ENCODE assay signal across 10 mouse cellular contexts in genomic region chr2:144086183-144086847, GRCm38 (mm10). TPM values are rescaled to one million over a fixed set of nuclear protein-coding genes. Genes with fewer than 3 reads are reported as not detected.
DNase-seq lines count a peak whose midpoint lies in the region; ATAC-seq lines count a peak whose summit lies in the region.
"Had no signal": no experiment of that assay in that cellular context is flagged by ENCODE, and none has a peak within 500 bp of the region (broad histone marks: within the 10 kb centered on the region; RNA-seq: fewer than 3 reads in every experiment).

No protein-coding gene starts in this region.

- no peak overlapping the region for H3K9ac ChIP-seq in midbrain, embryonic 14.5 days (replicated peaks; ENCODE audit: low read length)

- H3K4me3 ChIP-seq in midbrain, embryonic 10.5 days = no peak overlapping the region
- no peak overlapping the region for H3K4me3 ChIP-seq in midbrain, embryonic 14.5 days (replicated peaks; ENCODE audit: low read depth, low read length)

- H3K36me3 ChIP-seq in midbrain, embryonic 10.5 days = no peaks in the 10 kb centered on the region
- H3K36me3 ChIP-seq in midbrain, embryonic 14.5 days (ENCODE audit: control insufficient read depth, insufficient read depth, low read length) = no peaks in the 10 kb centered on the region

- H3K27ac ChIP-seq in midbrain, embryonic 10.5 days (replicated peaks) = peak overlapping the region; percentile 82
- H3K27ac ChIP-seq in midbrain, embryonic 14.5 days (replicated peaks; ENCODE audit: low read depth, low read length) = no peak overlapping the region

- no peak overlapping the region for H3K4me2 ChIP-seq in midbrain, embryonic 14.5 days (ENCODE audit: low read length)

- no peaks in the 10 kb centered on the region for H3K9me3 ChIP-seq in midbrain, embryonic 10.5 days (replicated peaks)
- no peaks in the 10 kb centered on the region for H3K9me3 ChIP-seq in midbrain, embryonic 14.5 days (ENCODE audit: control insufficient read depth, low read length)

- ATAC-seq in midbrain, embryonic 14.5 days (ENCODE audit: low FRiP score, low TSS enrichment) = no peak
- no peak for ATAC-seq in erythroblast, adult 5-6 weeks (replicated peaks; ENCODE audit: low FRiP score, poor library complexity, severe bottlenecking)

- H3K4me1 ChIP-seq in midbrain, embryonic 10.5 days = peaks cover 18% of the 10 kb centered on the region
- H3K4me1 ChIP-seq in midbrain, embryonic 14.5 days (ENCODE audit: control insufficient read depth, insufficient read depth, low read length) = no peaks in the 10 kb centered on the region

- 27% methylated on average over 18 of the region's 18 CpGs for WGBS in midbrain, embryonic 10.5 days
- 25% methylated on average over 18 of the region's 18 CpGs for WGBS in midbrain, embryonic 14.5 days

- H3K27me3 ChIP-seq in midbrain, embryonic 10.5 days (ENCODE audit: low read depth, poor library complexity, severe bottlenecking) = no peaks in the 10 kb centered on the region
- H3K27me3 ChIP-seq in midbrain, embryonic 14.5 days (ENCODE audit: control insufficient read depth, insufficient read depth, low read length) = no peaks in the 10 kb centered on the region

- peak; percentile 46 for DNase-seq in midbrain, embryonic 10.5 days (ENCODE audit: low spot score)
- DNase-seq in midbrain, embryonic 14.5 days = no peak
- DNase-seq in heart, adult 18-20 months = peak; percentile 62 to 84
- peak; percentile 67 for DNase-seq in kidney, adult 18-20 months
- DNase-seq in lung, postnatal 10 days = peak; percentile 68
- no peak for DNase-seq in thymus, postnatal 14 days
- no peak for DNase-seq in frontal cortex, adult 2 months (ENCODE audit: extremely low spot score in 1 of 2, low spot score in 1 of 2)

RNA-seq across cellular contexts. Expression of gene Banf2, which starts 53.5 kb away (rescaled TPM):
- polyA plus RNA-seq in midbrain, embryonic 10.5 days (2016; fragmentation: Nextera tagmentation; extraction: Ambion mirVana) = not detected in 2 replicates
- not detected in 2 replicates for polyA plus RNA-seq in midbrain, embryonic 14.5 days (2014; fragmentation: Nextera tagmentation; extraction: Ambion mirVana)
- not detected for total RNA-seq in heart, adult 18-20 months (2021)
- total RNA-seq in erythroblast, adult 5-6 weeks (2015; ENCODE audit: low replicate concordance) = not detected in 2 replicates
- not detected in 2 replicates for total RNA-seq in erythroblast, adult 5-6 weeks (2017; ENCODE audit: low replicate concordance)
- polyA plus RNA-seq in frontal cortex, adult 2 months (2012; rRNA removed) = not detected in 2 replicates
- total RNA-seq: gastrocnemius, postnatal 4 days; MEL had no signal

Comparison
In these comparisons a context has a peak if more than half of its experiments do, and no peak if none do; other contexts are left out.
1. DNase-seq: peak in midbrain, embryonic 10.5 days (single experiment), heart, adult 18-20 months (2 of 2), kidney, adult 18-20 months (single experiment) and lung, postnatal 10 days (single experiment); none in midbrain, embryonic 14.5 days (single experiment), thymus, postnatal 14 days (single experiment) and frontal cortex, adult 2 months (0 of 2).